Mouse (Mus musculus) CH12.LX (cell line): ENCODE data around the gene Nhsl1. TPM values are rescaled to one million over a fixed set of nuclear protein-coding genes. Genes with fewer than 3 reads are reported as not detected.
A peak's percentile ranks its signal among the peaks of the same experiment; 100 is the strongest.
"Not testable (repeated sequence)": the region's sequence is repeated elsewhere in the genome, so short reads cannot be mapped to it uniquely, and the experiment has no call there.

Experiments
- DNase-seq: peaks from one replicate; pipeline ENCODE4 v3.0.0-alpha.2; 2013; ENCODE audit errors: extremely low read depth
- H3K27ac ChIP-seq: 2 replicates; pipeline ENCODE4 v1.5.1; 2012; ENCODE audit warnings: low read depth, mild to moderate bottlenecking, control low read depth, moderate library complexity; ENCODE audit not compliant: insufficient read depth
- H3K27me3 ChIP-seq: replicated peaks from 2 replicates; pipeline ENCODE3; 2012; ENCODE audit warnings: inconsistent platforms
- H3K36me3 ChIP-seq, 2 experiments: replicated peaks in 1 of 2; 2 replicates each; pipeline versions ENCODE3 to v1.6.1; 2012; ENCODE audit warnings: inconsistent platforms in 1 of 2, low read length in 1 of 2, mild to moderate bottlenecking in 1 of 2, mixed read lengths in 1 of 2, moderate library complexity in 1 of 2; ENCODE audit not compliant: control insufficient read depth in 1 of 2, insufficient read depth in 1 of 2
- H3K4me1 ChIP-seq, 2 experiments: 2 replicates each; pipeline ENCODE4 v1.6.1; 2012; ENCODE audit warnings: inconsistent platforms in 1 of 2, moderate library complexity in 1 of 2; ENCODE audit not compliant: insufficient read depth in 2 of 2, control insufficient read depth in 1 of 2
- H3K4me2 ChIP-seq: 2 replicates; pipeline ENCODE4 v1.6.1; 2012; ENCODE audit warnings: low read depth, mild to moderate bottlenecking, control low read depth; ENCODE audit not compliant: poor library complexity, insufficient read depth, severe bottlenecking
- H3K4me3 ChIP-seq, 3 experiments: fragments of 150-350 bp in 1 of 3; sonication (generic) in 1 of 3; replicated peaks in 1 of 3; 2 replicates each; pipeline versions ENCODE3 to v1.5.1; 2011 to 2012; ENCODE audit warnings: low read depth in 2 of 3, low read length in 2 of 3, mild to moderate bottlenecking in 2 of 3, moderate library complexity in 2 of 3, control low read depth in 1 of 3, improper control_type of control experiment in 1 of 3, inconsistent platforms in 1 of 3, mixed read lengths in 1 of 3; ENCODE audit not compliant: poor library complexity in 1 of 3
- H3K79me2 ChIP-seq: replicated peaks from 2 replicates; pipeline ENCODE4 v1.6.1; 2012; ENCODE audit warnings: mild to moderate bottlenecking, moderate library complexity; ENCODE audit not compliant: control insufficient read depth, poor library complexity, insufficient read depth, severe bottlenecking; ENCODE audit errors: extremely low read depth
- H3K9ac ChIP-seq: 2 replicates; pipeline ENCODE4 v1.6.1; 2012; ENCODE audit warnings: low read depth, mild to moderate bottlenecking, control low read depth, moderate library complexity; ENCODE audit not compliant: insufficient read depth
- H3K9me3 ChIP-seq: replicated peaks from 2 replicates; pipeline ENCODE3; 2012; ENCODE audit warnings: low read length, inconsistent platforms, mixed read lengths
- CTCF ChIP-seq, 2 experiments: IDR thresholded peaks in 1 of 2; conservative IDR thresholded peaks in 1 of 2; 2 replicates each; pipeline ENCODE4 v1.5.1; 2011 to 2012; ENCODE audit warnings: low read depth in 2 of 2, low read length in 2 of 2, improper control_type of control experiment in 1 of 2, inconsistent platforms in 1 of 2, mild to moderate bottlenecking in 1 of 2, moderate library complexity in 1 of 2
- GABPA ChIP-seq: IDR thresholded peaks from 2 replicates; pipeline ENCODE4 v1.6.1; 2012; ENCODE audit warnings: low read depth, low read length, improper control_type of control experiment, inconsistent platforms; ENCODE audit not compliant: insufficient replicate concordance
- HCFC1 ChIP-seq: IDR thresholded peaks from 2 replicates; pipeline ENCODE4 v1.6.1; 2012; ENCODE audit warnings: low read depth, mild to moderate bottlenecking, inconsistent platforms, low read length, improper control_type of control experiment
- IRF4 ChIP-seq: IDR thresholded peaks from 2 replicates; pipeline ENCODE4 v1.6.1; 2014; ENCODE audit warnings: low read depth, mild to moderate bottlenecking, inconsistent platforms, low read length, improper control_type of control experiment
- JUND ChIP-seq: conservative IDR thresholded peaks from 2 replicates; pipeline ENCODE4 v1.6.1; 2011; ENCODE audit warnings: low read depth, low read length, improper control_type of control experiment
- KAT2A ChIP-seq: IDR thresholded peaks from 2 replicates; pipeline ENCODE4 v1.6.1; 2012; ENCODE audit warnings: low read length, improper control_type of control experiment, inconsistent platforms; ENCODE audit not compliant: insufficient replicate concordance
- MAFK ChIP-seq: IDR thresholded peaks from 2 replicates; pipeline ENCODE4 v1.6.1; 2011; ENCODE audit warnings: low read length, improper control_type of control experiment; ENCODE audit not compliant: insufficient replicate concordance
- NELFE ChIP-seq: IDR thresholded peaks from 2 replicates; pipeline ENCODE4 v1.6.1; 2011; ENCODE audit warnings: low read depth, low read length, improper control_type of control experiment
- NRF1 ChIP-seq: IDR thresholded peaks from 2 replicates; pipeline ENCODE4 v1.6.1; 2014; ENCODE audit warnings: low read depth, mild to moderate bottlenecking, inconsistent platforms, low read length, improper control_type of control experiment, moderate library complexity
- RAD21 ChIP-seq: IDR thresholded peaks from 2 replicates; pipeline ENCODE4 v1.6.1; 2011; ENCODE audit warnings: low read depth, mild to moderate bottlenecking, low read length, improper control_type of control experiment, moderate library complexity
- RCOR1 ChIP-seq: conservative IDR thresholded peaks from 2 replicates; pipeline ENCODE4 v1.6.1; 2012; ENCODE audit warnings: low read depth, mild to moderate bottlenecking, inconsistent platforms, low read length, improper control_type of control experiment
- SIN3A ChIP-seq: IDR thresholded peaks from 2 replicates; pipeline ENCODE4 v1.6.1; 2012; ENCODE audit warnings: low read length, improper control_type of control experiment, inconsistent platforms
- SMC3 ChIP-seq: IDR thresholded peaks from 2 replicates; pipeline ENCODE4 v1.6.1; 2011; ENCODE audit warnings: low read depth, low read length, improper control_type of control experiment
- TBP ChIP-seq: conservative IDR thresholded peaks from 2 replicates; pipeline ENCODE4 v1.6.1; 2011; ENCODE audit warnings: low read depth, low read length, improper control_type of control experiment
- TCF12 ChIP-seq: IDR thresholded peaks from 2 replicates; pipeline ENCODE4 v1.6.1; 2014; ENCODE audit warnings: low read depth, mild to moderate bottlenecking, inconsistent platforms, low read length, improper control_type of control experiment
- UBTF ChIP-seq: IDR thresholded peaks from 2 replicates; pipeline ENCODE4 v1.6.1; 2012; ENCODE audit warnings: low read depth, mild to moderate bottlenecking, inconsistent platforms, low read length, improper control_type of control experiment, moderate library complexity
- ZC3H11A ChIP-seq: IDR thresholded peaks from 2 replicates; pipeline ENCODE4 v1.6.1; 2012; ENCODE audit warnings: low read depth, mild to moderate bottlenecking, inconsistent platforms, low read length, improper control_type of control experiment
- dilution Hi-C: fragments of 300-500 bp; cut with MboI; formaldehyde crosslinking; loops from 2 replicates; pipeline ENCODE4 v1.14.3; 2020; ENCODE audit warnings: low sequenced_read_pairs; ENCODE audit not compliant: extremely low pct_unique_long_range_greater_than_20kb, extremely low pct_ligation_motif_present
- in situ Hi-C: fragments of 300-500 bp; cut with MboI; formaldehyde crosslinking; loops from 3 replicates; pipeline ENCODE4 v1.14.3; 2019; ENCODE audit warnings: low sequenced_read_pairs, low pct_ligation_motif_present, low pct_unique_long_range_greater_than_20kb, mixed read lengths
- polyA plus RNA-seq: library from polyadenylated mRNA; unstranded; fragments of >175 nt; gene quantifications from 2 replicates; pipeline ENCODE4 v1.2.1, GENCODE M21; 2012; ENCODE audit warnings: low read depth; ENCODE audit not compliant: insufficient read length
- total RNA-seq, 2 experiments: library from RNA; depleted of rRNA; stranded (reverse); fragments of 300-350 nt in 1 of 2; fragments of >200 nt in 1 of 2; gene quantifications; 2 replicates each; pipeline ENCODE4 v1.2.3; 2012 to 2014

Nhsl1 gene
- total and polyA plus RNA-seq, 3 experiments: 0.13 to 0.19 (median 0.15) TPM

DNA sequence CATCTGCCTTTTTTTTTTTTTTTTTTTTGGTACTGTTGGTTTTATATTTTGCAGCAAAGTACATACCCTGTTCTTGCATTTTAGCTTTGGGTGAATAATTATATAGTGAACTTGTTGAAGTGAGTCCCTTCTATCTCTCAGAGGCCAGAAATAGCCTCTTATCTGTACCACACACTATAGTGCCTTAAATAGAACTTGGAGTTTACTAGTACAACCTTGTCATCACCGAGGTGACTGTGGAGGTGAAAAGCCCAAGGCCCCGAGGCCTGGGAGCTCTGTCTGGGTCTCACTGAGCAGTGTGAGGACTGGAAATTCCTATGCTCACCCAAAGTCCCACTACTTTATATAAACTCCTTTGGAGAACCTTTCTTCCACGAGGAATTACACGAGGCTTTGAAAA is 128.5 kb downstream of the Nhsl1 start:
- Histone ChIP-seq H3K9ac (no peak overlapping the region), H3K36me3 (no peaks in the 10 kb centered on the region), H3K9me3 (no peaks in the 10 kb centered on the region), H3K27ac (no peak overlapping the region), H3K4me2 (no peak overlapping the region), H3K27me3 (no peaks in the 10 kb centered on the region), H3K4me1 (no peaks in the 10 kb centered on the region), H3K4me3 (no peak overlapping the region), H3K79me2 (no peaks in the 10 kb centered on the region)
- no peak for DNase-seq
- dilution Hi-C loops: no loop called here
- in situ Hi-C loops: no loop called here
- TF ChIP-seq NRF1 (no peak), IRF4 (no peak), RCOR1 (no peak), KAT2A (no peak), MAFK (no peak), SIN3A (no peak), ZC3H11A (no peak), UBTF (no peak), CTCF (conservative IDR thresholded peaks at IDR 0.05 in 1 of 2, IDR thresholded peaks at IDR 0.05 in 1 of 2; ENCODE audit: low read depth in 2 of 2, low read length in 2 of 2) (no peak), GABPA (no peak), TBP (no peak)

DNA sequence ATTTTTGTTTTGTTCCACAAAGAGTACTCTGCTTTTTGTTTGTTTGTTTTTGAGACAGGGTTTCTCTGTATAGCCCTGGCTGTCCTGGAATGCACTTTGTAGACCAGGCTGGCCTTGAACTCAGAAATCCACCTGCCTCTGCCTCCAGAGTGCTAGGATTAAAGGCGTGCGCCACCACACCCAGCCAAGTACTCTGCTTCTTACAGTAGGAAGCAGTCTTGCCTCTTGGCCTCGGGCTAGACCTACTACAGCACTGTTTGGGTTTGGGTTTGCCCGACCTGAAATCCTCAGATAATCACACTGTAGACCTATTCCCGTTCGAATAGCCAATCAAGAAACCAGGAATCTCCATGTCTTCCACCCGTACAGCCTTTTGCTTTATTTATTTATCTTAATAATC is 130.1 kb downstream of the Nhsl1 start:
- H3K27me3 ChIP-seq, H3K27ac ChIP-seq, H3K4me2 ChIP-seq, H3K4me1 ChIP-seq, H3K9ac ChIP-seq, H3K36me3 ChIP-seq, H3K9me3 ChIP-seq, dilution Hi-C loops, H3K4me3 ChIP-seq, DNase-seq, H3K79me2 ChIP-seq, in situ Hi-C loops: not testable (repeated sequence)

GRCm38 (mm10) chr10:18453380-18453779 is 134.6 kb downstream of the Nhsl1 start:
- in situ Hi-C loops (no loop called here), dilution Hi-C loops (no loop called here)
- Histone ChIP-seq H3K4me1 (no peaks in the 10 kb centered on the region), H3K4me2 (no peak overlapping the region), H3K4me3 (no peak overlapping the region), H3K79me2 (no peaks in the 10 kb centered on the region), H3K27ac (no peak overlapping the region), H3K36me3 (no peaks in the 10 kb centered on the region), H3K27me3 (no peaks in the 10 kb centered on the region), H3K9ac (no peak overlapping the region), H3K9me3 (no peaks in the 10 kb centered on the region)
- DNase-seq: peak; percentile 55
- TF ChIP-seq NELFE: no peak
- TF ChIP-seq HCFC1: no peak
- TF ChIP-seq TCF12: no peak
- peak; percentile 82 for TF ChIP-seq RAD21
- TF ChIP-seq CTCF (conservative IDR thresholded peaks at IDR 0.05 in 1 of 2, IDR thresholded peaks at IDR 0.05 in 1 of 2; ENCODE audit: low read depth in 2 of 2, low read length in 2 of 2): peak; percentile 87 to 94
- TF ChIP-seq ZC3H11A: peak; percentile 46; the same call in 1 of the 2 replicates
- TF ChIP-seq SMC3: peak; percentile 94
- TF ChIP-seq JUND: no peak
